Mouse (Mus musculus) lung, adult 2 months (tissue): ENCODE results near the gene Mvp.

ENCODE experiments used
- CTCF ChIP-seq: fragments of 200-500 bp; IDR thresholded peaks from 2 replicates; pipeline ENCODE4 v1.5.1; 2011; ENCODE audit warnings: mild to moderate bottlenecking, low read length, control low read depth; ENCODE audit not compliant: insufficient read depth
- POLR2A ChIP-seq: fragments of 200-500 bp; IDR thresholded peaks from 2 replicates; pipeline ENCODE4 v1.6.1; 2011; ENCODE audit warnings: low read depth, mild to moderate bottlenecking, control low read depth, low read length, borderline replicate concordance; ENCODE audit errors: extremely low read depth

DNA sequence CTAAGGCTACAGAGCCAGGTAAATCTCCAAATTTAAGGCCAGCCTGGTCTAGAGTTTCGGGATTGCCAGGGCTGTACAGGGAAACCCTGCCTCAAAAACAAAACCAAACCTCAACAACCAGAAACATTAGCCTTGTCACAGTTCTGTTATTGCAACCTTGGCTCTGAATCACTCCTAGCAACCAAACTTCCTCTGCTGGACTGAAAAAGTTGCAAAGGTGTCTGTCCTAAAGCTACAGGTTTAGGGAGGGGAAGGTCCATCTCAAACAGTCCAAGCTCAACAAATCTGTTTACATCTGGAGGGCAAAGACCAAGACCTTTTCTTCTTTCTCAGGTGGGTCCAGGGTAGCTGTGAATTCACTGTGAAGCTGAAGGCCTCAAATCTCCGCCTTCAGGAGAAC, 3.4 kb downstream of the Mvp start:
- TF ChIP-seq POLR2A, result no peak
- no peak for TF ChIP-seq CTCF
